Mouse (Mus musculus): ENCODE measurements around the gene Zfp933.
"Not testable (repeated sequence)": the region's sequence is repeated elsewhere in the genome, so short reads cannot be mapped to it uniquely, and the experiment has no call there.

DNA sequence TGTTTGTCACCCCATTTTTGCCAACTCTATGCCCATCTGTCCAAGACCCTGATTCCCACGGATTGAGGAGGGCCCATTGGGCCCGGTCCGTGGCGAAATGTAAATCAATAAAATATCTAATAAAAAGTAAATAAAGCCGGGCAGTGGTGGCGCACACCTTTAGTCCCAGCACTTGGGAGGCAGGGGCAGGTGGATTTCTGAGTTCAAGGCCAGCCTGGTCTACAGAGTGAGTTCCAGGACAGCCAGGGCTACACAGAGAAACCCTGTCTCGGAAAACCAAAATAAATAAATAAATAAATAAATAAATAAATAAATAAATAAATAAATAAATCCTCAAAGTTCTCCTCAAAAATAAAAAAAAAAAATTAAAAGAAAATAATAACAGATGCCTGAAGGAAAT is 28.5 kb downstream of the Zfp933 start:
- TF ChIP-seq CTCF (IDR thresholded peaks at IDR 0.05; ENCODE audit: control insufficient read depth, insufficient read depth, insufficient read length); USF1 (IDR thresholded peaks at IDR 0.05; ENCODE audit: low read depth); MAX (IDR thresholded peaks at IDR 0.05); CEBPB (IDR thresholded peaks at IDR 0.05; ENCODE audit: low read depth); MYOG (IDR thresholded peaks at IDR 0.05; ENCODE audit: control insufficient read depth, extremely low read depth, insufficient read length): not testable (repeated sequence)
